Mouse (Mus musculus) cortical plate, adult 2 months (tissue): Measurements from ENCODE around the gene Zfp36. TPM values are rescaled to one million over a fixed set of nuclear protein-coding genes. Genes with fewer than 3 reads are reported as not detected.
"Not testable (repeated sequence)": the region's sequence is repeated elsewhere in the genome, so short reads cannot be mapped to it uniquely, and the experiment has no call there.

Experiments
- H3K27ac ChIP-seq: fragments of 200-500 bp; 2 replicates; pipeline ENCODE4 v1.5.1; 2012; ENCODE audit warnings: low read length, control low read depth, inconsistent platforms; ENCODE audit not compliant: insufficient read depth
- H3K4me1 ChIP-seq: fragments of 200-500 bp; 2 replicates; pipeline ENCODE4 v1.6.1; 2011; ENCODE audit warnings: low read length; ENCODE audit not compliant: control insufficient read depth, insufficient read depth
- H3K4me3 ChIP-seq: fragments of 200-500 bp; 2 replicates; pipeline ENCODE4 v1.5.1; 2011; ENCODE audit warnings: mild to moderate bottlenecking, low read length, control low read depth; ENCODE audit not compliant: insufficient read depth
- CTCF ChIP-seq: fragments of 200-500 bp; IDR thresholded peaks from 2 replicates; pipeline ENCODE4 v1.5.1; 2011; ENCODE audit warnings: mild to moderate bottlenecking, control low read depth, low read length; ENCODE audit not compliant: insufficient read depth; ENCODE audit errors: extremely low read depth
- POLR2A ChIP-seq: fragments of 200-500 bp; IDR thresholded peaks from 2 replicates; pipeline ENCODE4 v1.6.1; 2011; ENCODE audit warnings: mild to moderate bottlenecking, low read length, control low read depth; ENCODE audit not compliant: insufficient read depth; ENCODE audit errors: extremely low read depth
- polyA plus RNA-seq: library from polyadenylated mRNA; depleted of rRNA; stranded (reverse); fragments of >200 nt; gene quantifications from 2 replicates; pipeline ENCODE4 v1.2.3, GENCODE M21; 2012

Gene Zfp36
- polyA plus RNA-seq, 1 experiment: 3.6 TPM

DNA sequence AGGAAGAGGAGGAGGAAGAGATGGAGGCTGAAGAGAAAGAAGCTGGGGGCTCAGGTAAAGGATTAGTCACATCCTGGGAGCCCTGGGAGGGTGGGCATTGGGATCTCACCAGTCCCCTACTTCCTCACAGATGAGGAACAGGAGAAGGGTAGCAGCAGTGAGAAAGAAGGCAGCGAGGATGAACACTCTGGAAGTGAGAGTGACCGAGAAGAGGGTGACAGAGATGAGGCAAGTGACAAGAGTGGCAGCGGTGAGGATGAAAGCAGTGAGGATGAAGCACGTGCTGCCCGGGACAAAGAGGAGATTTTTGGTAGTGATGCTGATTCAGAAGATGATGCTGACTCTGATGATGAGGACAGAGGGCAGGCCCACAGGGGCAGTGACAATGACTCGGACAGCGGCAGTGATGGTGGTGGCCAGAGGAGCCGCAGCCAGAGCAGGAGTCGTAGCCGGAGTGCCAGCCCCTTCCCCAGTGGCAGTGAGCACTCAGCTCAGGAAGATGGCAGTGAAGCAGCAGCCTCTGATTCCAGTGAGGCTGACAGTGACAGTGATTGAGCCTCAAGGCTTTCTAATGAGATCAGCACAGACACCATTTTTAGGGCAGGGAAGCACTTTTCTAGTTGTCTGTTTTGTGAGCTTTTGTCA is 18.8 kb upstream of the Zfp36 start:
- TF ChIP-seq CTCF (no peak), POLR2A (no peak)
- Histone ChIP-seq H3K27ac (no peak overlapping the region), H3K4me1 (no peaks in the 10 kb centered on the region), H3K4me3 (no peak overlapping the region)

DNA sequence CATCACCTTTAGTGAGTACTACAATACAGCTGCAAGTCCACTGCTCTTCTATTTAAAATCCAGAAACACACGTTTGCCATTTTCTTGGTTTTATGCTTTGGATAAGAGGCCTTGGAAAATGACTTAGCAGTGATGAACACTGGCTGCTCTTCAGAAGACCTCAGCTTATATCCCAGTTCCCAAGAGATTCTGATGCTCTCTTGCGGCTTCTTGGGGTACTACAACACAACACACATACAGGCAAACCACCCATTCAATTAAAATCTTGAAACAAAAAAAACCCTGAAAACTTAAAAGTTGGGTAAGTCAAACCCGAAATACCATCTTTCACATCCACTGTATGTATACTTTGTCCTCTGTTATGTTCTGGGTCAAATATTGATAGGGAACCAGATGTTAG is 17.9 kb upstream of the Zfp36 start:
- TF ChIP-seq CTCF (no peak; the same call in 1 of the 2 replicates), POLR2A (no peak)
- Histone ChIP-seq H3K4me3 (no peak overlapping the region), H3K27ac (no peak overlapping the region), H3K4me1 (no peaks in the 10 kb centered on the region)

DNA sequence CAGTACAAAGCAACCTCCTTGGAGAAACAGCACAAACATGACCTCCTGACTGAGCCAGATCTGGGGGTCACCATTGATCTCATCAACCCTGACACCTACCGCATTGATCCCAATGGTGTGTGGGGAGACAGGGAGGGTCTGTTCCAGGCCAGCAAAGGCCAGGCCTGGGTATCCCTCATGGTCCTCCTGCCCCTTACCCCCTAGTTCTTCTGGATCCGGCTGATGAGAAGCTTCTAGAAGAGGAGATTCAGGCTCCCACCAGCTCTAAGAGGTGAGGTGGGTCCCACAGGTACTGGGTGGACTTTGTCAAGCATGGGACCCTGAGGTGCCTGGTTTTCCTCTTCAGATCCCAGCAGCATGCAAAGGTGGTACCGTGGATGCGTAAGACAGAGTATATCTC is 15.4 kb upstream of the Zfp36 start:
- H3K4me3 ChIP-seq: no peak overlapping the region
- H3K27ac ChIP-seq: no peak overlapping the region
- TF ChIP-seq POLR2A (no peak), CTCF (no peak)
- no peaks in the 10 kb centered on the region for H3K4me1 ChIP-seq

DNA sequence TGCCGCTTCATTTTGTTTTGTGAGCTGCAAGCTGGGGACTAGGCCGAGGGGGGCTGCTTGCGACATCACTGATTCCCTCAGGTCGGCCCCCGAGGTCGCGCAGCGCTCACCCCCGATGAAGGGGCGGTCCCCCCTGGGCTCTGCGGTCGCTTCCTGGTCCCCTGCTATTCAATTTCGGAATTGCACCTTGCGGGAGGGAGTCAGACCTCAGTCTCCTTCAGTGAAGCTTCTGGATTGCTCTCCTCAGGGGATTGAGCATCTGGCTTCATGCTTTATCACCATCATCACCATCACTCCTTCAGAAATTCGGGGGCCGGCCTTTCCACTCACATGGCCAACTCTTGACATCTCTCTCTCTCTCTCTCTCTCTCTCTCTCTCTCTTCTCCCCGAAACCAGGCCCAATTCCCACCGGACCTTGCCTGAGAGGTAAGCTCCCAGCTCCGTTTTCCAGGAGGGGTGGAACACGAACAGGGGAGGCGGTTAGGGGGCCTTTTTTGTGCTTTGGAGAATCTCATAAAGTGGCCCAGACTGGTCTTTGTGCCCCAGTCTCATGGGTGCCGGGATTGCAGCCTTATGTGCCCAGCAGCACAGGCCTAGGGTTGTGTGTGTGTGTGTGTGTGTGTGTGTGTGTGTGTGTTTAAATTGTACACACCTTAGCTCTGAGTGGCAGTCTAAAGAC is 13.4 kb upstream of the Zfp36 start:
- H3K27ac ChIP-seq: peak overlapping the region; percentile 10; the same call in 1 of the 2 replicates
- no peak for TF ChIP-seq CTCF
- TF ChIP-seq POLR2A: no peak

DNA sequence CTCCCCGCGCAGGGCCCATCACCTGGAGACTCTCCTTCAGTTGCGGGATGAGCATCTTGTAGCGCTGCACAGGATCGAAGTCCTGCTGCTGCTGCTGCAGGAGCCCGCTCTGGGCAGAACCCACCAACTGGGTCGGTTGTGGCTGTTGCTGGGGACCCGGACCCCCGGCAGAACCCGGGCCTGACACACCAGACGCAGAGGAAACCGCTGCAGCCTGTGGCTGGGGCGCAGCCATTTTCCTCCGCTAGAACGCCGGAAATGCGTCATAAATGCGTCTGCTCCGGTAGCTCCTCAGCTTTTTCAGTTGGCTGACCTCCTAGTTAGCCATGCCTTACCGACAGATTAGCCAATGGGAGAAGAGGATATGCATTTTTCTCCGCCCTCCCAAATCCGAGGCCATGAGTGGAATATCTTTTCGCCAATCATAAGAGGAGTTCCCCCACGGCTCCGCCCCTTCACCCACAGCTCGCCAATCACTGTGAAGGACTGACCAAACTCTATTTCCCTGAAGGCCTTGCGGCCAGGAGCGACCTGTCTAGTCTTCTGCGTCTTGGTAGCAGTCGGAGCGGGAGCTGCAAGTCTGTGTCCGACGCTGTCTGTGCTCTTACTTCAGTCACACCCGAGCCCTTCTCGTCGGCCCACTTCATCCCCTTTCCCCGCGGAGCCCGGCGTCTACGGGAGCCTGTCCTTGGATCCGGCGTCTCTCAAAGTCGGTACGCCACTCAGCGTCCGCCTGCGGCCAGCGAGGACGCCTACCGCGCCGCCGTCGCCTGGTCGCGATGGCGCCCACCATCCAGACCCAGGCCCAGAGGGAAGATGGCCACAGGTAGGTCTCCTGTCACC is 12.6 kb upstream of the Zfp36 start, which contains the start of the genes Med29 and Paf1:
Gene Med29 (minus strand): TSS at position 280 of the 843 bp plus-strand sequence.
Gene Paf1 (plus strand): TSS at position 523 of the 843 bp plus-strand sequence.
- Histone ChIP-seq H3K27ac (peak within 1 kb of the TSS; percentile 10; the same call in 1 of the 2 replicates), H3K4me1 (no peaks in the 10 kb centered on the region), H3K4me3 (peak within 1 kb of the TSS; percentile 55)
- no peak for TF ChIP-seq CTCF
- TF ChIP-seq POLR2A: peak; percentile 100

More for the DNA sequence above, 13.4 kb upstream of the Zfp36 start:
- H3K4me3 ChIP-seq: peak overlapping the region; percentile 55
- no peaks in the 10 kb centered on the region for H3K4me1 ChIP-seq

DNA sequence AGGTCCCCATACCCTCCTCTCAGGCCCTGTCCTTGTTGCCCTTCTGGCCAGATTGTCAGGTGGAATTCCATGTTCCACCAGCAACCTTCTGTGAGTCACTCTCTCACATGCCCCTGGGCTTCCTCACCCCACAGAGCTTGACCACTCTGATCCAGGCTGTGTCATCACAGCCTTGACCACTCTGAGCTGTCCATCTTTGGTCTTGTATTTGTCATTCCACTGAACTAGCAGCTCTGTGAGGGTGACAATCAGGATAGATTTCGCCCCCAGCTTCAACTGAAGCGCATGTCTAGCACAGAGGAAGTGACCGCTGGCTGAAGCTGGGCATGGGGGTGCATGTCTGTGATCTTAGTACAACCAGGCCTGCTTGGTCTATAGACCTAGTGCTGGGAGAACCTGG is 10.3 kb upstream of the Zfp36 start:
- no peak overlapping the region for H3K27ac ChIP-seq
- no peaks in the 10 kb centered on the region for H3K4me1 ChIP-seq
- no peak overlapping the region for H3K4me3 ChIP-seq
- no peak for TF ChIP-seq CTCF
- no peak for TF ChIP-seq POLR2A

DNA sequence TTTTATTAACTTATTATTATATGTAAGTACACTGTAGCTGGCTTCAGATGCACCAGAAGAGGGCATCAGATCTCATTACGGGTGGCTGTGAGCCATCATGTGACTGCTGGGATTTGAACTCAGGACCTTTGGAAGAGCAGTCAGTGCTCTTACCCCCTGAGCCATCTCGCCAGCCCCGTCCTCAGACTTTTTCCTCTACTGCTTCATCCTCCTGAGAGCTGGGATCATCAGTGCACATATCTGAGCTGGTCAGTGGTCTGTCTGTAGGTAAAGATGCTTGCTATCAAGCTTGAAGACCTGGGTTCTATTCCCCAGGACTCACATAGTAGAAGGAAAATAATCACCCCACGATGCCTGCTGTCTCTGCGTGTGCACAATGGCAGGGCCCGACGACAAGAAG is 7.3 kb upstream of the Zfp36 start:
- not testable (repeated sequence) for H3K4me3 ChIP-seq, H3K27ac ChIP-seq

DNA sequence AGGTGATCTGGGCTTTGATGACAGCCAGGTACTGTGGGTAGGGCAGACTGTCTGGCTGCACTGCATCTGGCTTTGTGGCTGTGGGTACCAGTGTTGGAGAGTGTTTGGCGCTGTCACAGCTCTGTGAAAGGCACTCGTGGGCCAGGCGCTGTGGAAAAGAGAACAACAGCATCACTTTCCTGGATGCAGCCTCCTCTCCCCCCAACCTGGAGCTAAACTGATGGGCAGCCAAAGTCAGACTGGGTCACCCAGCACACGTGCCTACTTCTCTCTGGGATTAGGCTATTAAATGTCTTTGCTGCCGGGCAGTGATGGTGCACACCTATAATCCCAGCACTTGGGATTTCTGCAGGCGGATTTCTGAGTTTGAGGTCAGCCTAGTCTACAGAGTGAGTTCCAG is 6.8 kb upstream of the Zfp36 start:
- not testable (repeated sequence) for H3K4me3 ChIP-seq, H3K4me1 ChIP-seq, H3K27ac ChIP-seq

More for the DNA sequence above, 7.3 kb upstream of the Zfp36 start:
- H3K4me1 ChIP-seq: not testable (repeated sequence)

DNA sequence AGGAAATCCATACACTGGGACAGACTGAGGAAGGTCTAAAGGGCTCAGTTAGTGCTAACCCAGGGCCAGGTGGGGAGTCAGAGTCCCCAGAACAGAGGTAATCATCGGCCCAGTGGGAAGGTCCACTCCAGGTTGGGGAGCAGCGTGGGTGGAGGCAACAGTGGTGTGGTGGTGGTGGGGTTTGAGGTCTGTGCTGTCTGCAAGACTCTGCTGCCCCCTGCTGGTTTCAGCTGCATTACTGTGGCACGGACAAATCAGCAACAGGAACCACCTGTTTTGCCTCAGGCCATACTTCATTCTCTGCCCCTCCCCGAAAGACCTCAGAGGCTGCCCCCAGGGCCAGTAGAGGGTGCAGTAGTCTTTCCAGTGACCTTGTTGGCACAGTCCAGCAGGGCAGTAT is 6.4 kb upstream of the Zfp36 start:
- no peak overlapping the region for H3K27ac ChIP-seq
- TF ChIP-seq POLR2A (no peak), CTCF (peak; percentile 88)
- peaks cover 5% of the 10 kb centered on the region for H3K4me1 ChIP-seq
- no peak overlapping the region for H3K4me3 ChIP-seq

DNA sequence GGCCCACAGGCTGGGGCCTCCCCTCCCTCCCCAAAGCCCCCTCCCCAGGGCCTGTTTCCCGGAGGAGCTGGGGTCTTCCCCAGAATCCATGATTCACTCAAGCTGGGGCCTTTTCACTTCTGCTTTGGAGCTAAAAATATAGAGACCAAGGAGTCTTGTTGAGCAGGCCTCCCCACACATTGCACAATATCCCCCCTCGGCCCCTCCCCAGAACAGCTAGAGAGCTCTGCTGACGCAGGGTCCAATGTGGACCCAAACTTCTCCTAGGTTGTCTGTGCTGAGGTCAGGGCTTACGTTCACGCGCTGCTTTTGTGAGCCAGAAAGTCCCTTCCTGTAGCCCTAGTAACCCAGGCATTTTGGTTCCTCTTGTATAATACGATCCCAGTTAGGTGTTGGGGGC is 6.0 kb upstream of the Zfp36 start:
- Histone ChIP-seq H3K4me1 (peaks cover 5% of the 10 kb centered on the region), H3K4me3 (no peak overlapping the region), H3K27ac (no peak overlapping the region)
- TF ChIP-seq POLR2A: no peak
- no peak for TF ChIP-seq CTCF
